Mouse (Mus musculus) common myeloid progenitor, adult 5-6 weeks (primary cell): ENCODE results near the gene Enho. TPM values are rescaled to one million over a fixed set of nuclear protein-coding genes. Genes with fewer than 3 reads are reported as not detected.

Source experiments
- ATAC-seq: replicated peaks from 2 replicates; pipeline ENCODE4 v1.8.0; 2016; ENCODE audit warnings: low read depth, mild to moderate bottlenecking, moderate TSS enrichment, inconsistent platforms; ENCODE audit not compliant: poor library complexity, severe bottlenecking
- total RNA-seq: library from RNA; stranded (forward); fragments of 200-1000, 187-1606 nt; gene quantifications from 2 replicates; pipeline ENCODE4 v1.2.3, GENCODE M21; 2017

Enho gene
- total RNA-seq, 1 experiment from 2014 or later = not detected

- ATAC-seq = no peak
Measured at GRCm38 (mm10) chr4:41665009-41665675, 25.0 kb upstream of the Enho start.

- no peak for ATAC-seq
Measured at GRCm38 (mm10) chr4:41664533-41664932, 24.4 kb upstream of the Enho start.

- ATAC-seq = no peak
Measured at GRCm38 (mm10) chr4:41663614-41664013, 23.5 kb upstream of the Enho start.

GRCm38 (mm10) chr4:41662723-41663122, 22.6 kb upstream of the Enho start:
- no peak for ATAC-seq

GRCm38 (mm10) chr4:41660851-41661430, 20.8 kb upstream of the Enho start:
- no peak for ATAC-seq

- ATAC-seq = no peak
Measured at GRCm38 (mm10) chr4:41659556-41659955, 19.4 kb upstream of the Enho start.

- ATAC-seq = no peak
Measured at GRCm38 (mm10) chr4:41658566-41659384, 18.7 kb upstream of the Enho start.

- no peak for ATAC-seq
Measured at GRCm38 (mm10) chr4:41655525-41655924, 15.4 kb upstream of the Enho start.

GRCm38 (mm10) chr4:41654217-41654616, 14.1 kb upstream of the Enho start:
- peak; percentile 36; the same call in 1 of the 2 replicates for ATAC-seq

GRCm38 (mm10) chr4:41653730-41654129, 13.6 kb upstream of the Enho start:
- ATAC-seq = no peak

GRCm38 (mm10) chr4:41653296-41653695, 13.2 kb upstream of the Enho start:
- ATAC-seq = peak; percentile 91

GRCm38 (mm10) chr4:41648627-41649026, 8.5 kb upstream of the Enho start:
- ATAC-seq = no peak

GRCm38 (mm10) chr4:41648157-41648556, 8.0 kb upstream of the Enho start:
- ATAC-seq = no peak

GRCm38 (mm10) chr4:41645488-41645887, 5.4 kb upstream of the Enho start:
- ATAC-seq = peak; percentile 89

- ATAC-seq = no peak
Measured at GRCm38 (mm10) chr4:41641199-41641822, 1.2 kb upstream of the Enho start.

GRCm38 (mm10) chr4:41639214-41639841, 796 bp downstream of the Enho start:
- ATAC-seq = no peak

GRCm38 (mm10) chr4:41638828-41639213, 1.3 kb downstream of the Enho start:
- ATAC-seq = no peak

- ATAC-seq = no peak
Measured at GRCm38 (mm10) chr4:41638186-41638731, 1.9 kb downstream of the Enho start.

- ATAC-seq = no peak
Measured at GRCm38 (mm10) chr4:41636882-41637635, 3.1 kb downstream of the Enho start.
